Mouse (Mus musculus) R1 (cell line): ENCODE measurements around the gene Sept1.
A peak's percentile ranks its signal among the peaks of the same experiment; 100 is the strongest.

Experiments
- DNase-seq: peaks from one replicate; pipeline ENCODE4 v3.0.0-alpha.2; 2018; ENCODE audit warnings: low read depth, low spot score

Sept1 gene

GRCm38 (mm10) chr7:127232622-127233367, at the start of gene Sept1, which contains the start of gene Zfp553:
TSS of gene Sept1 (minus strand) at chr7:127233130.
TSS of gene Zfp553 (plus strand) at chr7:127233061.
- DNase-seq, result peak; percentile 95

- DNase-seq, result no peak
These were observed 49.3 kb upstream of the Sept1 start for GRCm38 (mm10) chr7:127282190-127282589.

- DNase-seq, result no peak
These were observed 48.2 kb upstream of the Sept1 start for GRCm38 (mm10) chr7:127281114-127281513.

- no peak for DNase-seq
These were observed 47.2 kb upstream of the Sept1 start for GRCm38 (mm10) chr7:127280092-127280491.

- DNase-seq, result peak; percentile 77
These were observed 45.4 kb upstream of the Sept1 start for GRCm38 (mm10) chr7:127278311-127278710.

DNA sequence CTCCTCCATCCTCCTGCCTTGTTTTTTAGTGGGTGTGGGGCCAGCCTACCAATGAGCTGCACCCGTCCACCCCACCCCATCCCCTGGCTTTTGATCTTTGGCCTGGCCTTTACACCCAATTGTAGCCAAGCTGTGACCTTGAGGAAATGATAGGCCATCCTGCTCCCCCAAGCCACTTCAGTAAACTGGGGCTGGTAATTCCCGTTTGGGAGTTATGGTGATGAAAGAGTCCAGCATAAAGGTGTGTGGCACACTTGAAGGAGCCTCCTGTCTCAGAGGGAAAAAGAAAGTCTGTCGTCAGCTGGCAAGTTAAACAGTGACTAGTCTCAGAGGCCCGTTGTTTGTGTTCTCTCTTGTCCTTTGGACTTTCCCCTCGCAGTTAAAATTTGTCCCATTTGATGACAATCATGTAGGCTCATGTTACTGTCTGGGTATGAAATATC, 43.6 kb upstream of the Sept1 start:
- no peak for DNase-seq

DNA sequence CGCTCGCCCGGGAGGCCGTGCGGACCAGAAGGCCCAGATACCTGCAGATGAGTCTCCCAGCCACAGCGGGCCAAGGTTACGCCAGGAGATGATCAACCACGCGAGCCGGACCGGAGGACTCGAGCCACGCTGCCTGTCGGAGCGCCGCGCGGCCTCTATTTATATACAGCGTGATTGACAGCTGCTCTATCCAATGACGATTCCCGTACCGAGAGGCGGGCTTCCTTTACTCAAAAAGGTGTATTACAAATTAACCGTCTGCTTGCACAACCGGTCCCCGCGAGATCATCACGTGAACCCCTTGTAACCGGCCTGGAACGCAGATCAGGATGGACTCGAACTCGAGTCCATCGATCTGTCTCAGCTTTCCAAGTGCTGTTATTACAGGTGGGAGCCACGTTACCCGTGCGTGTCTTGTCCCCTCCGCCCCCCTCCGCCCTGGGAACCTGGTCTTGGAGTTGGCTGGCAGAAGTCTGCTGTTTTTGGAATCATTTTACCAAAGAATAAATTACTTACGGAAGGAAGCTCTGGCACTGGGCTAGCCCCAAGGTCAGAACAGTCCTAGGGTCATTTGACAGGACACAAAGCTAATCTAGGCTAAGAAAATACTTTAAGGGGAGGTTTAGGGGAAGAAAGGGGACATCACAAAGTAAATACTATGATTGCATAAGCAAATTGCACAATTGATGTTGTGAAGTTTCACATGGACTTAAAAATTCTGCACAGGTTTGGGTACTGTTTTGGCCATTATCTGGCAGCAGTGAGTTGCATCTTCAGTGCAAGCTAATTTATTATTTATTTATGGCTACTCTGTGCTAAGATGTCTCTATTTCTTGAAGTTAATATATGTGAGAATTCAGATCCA, 41.2 kb upstream of the Sept1 start, which contains the start of gene Sephs2:
TSS of gene Sephs2 (minus strand) at position 131 of the 865 bp plus-strand sequence.
- peak; percentile 97 for DNase-seq

- peak; percentile 41 for DNase-seq
These were observed 40.4 kb upstream of the Sept1 start for GRCm38 (mm10) chr7:127273118-127273923.

- no peak for DNase-seq
These were observed 39.6 kb upstream of the Sept1 start for GRCm38 (mm10) chr7:127272566-127272965.

- no peak for DNase-seq
These were observed 38.2 kb upstream of the Sept1 start for GRCm38 (mm10) chr7:127271093-127271492.

GRCm38 (mm10) chr7:127270666-127271065, 37.7 kb upstream of the Sept1 start:
- no peak for DNase-seq

DNA sequence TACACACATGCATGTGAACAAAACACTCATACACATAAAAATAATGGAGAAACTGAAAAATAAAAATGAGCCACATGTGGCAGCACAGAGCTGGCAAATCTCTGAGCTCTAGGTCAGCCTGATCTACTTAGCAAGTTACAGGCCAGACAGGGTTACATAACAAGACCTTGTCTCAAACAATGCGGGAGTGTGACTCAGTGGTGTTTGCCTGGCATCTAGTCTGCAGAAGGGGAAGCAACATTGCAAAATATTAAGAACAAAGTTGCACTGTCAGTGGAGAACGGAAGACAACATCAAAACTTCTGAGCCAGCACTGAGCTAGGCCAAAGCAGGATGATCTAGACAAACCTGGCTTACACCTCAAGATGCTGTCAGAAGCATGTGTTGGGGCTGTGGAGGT, 37.3 kb upstream of the Sept1 start:
- no peak for DNase-seq

DNA sequence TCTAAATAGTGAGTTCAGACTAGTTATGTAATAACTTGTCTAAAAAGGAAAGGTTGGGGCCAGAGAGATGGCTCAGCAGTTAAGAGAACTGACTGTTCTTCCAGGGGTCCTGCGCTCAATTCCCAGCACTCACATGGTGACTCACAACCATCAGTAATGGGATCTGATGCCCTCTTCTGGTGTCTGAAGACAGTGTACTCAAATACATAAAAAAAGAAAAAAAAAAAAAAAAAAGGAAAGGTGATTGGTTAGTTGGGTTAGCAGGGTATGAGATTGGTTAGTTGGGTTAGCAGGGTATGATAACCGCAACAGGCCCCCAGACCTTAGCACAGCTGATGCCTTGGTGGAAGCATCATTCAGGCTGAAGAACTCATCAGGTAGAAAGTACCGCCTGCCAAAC, 30.6 kb upstream of the Sept1 start:
- DNase-seq, result no peak

DNA sequence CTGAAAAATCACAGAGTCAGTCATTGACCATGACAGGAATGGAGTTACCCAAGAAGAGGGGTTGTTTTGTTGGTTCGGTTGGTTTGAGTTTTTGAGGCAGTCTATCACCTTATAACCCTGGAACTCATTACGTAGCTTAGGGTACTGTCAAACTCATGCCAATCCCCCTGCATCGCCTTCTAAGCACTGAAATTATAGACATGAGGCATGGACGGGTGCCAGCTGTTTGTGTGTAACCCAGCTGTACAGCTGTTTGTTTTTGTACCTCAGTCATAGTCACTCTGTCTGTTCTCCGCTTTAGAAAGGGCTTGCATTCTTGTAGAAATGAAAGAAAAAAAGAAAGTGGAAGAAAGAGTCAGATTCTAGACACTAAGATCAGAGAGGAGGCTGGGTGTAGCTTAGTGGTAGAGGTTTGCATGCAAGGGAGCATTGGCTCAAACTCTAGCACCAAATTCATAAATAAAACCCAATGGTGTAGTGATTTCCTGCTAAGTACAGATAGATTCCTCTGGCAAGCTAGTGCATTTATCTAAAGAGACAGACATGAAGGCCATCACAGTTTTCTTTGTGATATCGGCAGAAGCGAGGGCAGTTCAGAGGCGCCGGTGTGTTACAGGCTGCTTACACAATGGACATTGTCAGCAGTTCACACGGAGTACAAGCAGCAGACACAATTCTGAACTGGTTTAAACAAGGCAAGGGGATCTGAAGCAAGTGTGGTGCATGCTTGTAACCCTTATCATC, 29.5 kb upstream of the Sept1 start:
- no peak for DNase-seq

- peak; percentile 100 for DNase-seq
These were observed 27.6 kb upstream of the Sept1 start, which contains the start of gene Dctpp1 for GRCm38 (mm10) chr7:127260309-127261111. TSS of gene Dctpp1 (minus strand) at chr7:127260709.

DNA sequence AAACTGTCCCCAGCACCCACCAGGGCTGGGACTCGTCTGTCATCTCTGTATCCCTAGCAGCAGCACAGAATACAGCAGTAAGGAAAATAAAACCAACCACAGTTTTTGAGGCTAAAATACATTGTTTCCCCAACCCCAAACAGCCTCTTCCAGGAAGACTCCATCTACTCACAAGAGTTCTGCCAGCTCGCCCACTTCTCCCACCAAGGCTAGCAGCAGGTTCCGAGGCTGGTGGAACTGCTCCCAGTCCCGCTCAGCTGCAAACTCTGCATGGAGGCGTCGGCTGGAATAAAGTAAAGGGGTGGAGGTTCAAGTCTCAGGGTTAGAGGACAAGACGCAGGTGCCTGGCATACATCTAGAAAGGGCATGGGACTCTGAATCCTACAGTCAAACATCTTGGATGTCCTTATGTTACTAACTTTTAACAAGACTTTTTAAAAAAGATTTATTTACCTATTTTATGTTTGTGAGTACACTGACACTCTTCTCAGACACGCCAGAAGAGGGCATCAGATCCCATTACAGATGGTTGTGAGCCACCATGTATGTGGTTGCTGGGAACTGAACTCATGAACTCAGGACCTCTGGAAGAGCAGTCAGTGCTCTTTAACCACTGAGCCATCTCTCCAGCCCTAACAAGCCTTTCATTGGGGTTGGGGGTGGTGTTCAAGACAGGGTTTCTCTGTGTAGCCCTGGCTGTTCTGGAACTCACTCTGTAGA, 26.4 kb upstream of the Sept1 start:
- DNase-seq, result no peak

DNA sequence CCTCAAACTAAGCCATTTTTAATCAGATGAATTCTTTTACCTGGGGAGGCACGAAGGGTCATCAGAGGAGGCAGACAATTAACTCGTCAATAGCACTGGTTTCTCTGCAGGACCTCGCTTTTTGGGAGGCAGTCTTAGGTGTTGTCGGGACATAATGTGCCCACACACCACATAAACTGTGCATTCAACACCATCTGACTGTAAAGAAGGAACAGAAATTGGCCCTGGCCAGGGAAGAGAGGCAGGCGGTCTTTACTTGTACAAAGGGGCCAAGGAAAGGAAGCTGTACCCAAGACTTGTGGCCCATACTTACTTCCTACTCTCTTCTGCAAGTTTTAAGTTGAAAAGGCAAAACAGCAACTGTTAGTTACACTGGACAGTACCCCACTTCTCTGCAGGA, 23.6 kb upstream of the Sept1 start:
- no peak for DNase-seq

DNA sequence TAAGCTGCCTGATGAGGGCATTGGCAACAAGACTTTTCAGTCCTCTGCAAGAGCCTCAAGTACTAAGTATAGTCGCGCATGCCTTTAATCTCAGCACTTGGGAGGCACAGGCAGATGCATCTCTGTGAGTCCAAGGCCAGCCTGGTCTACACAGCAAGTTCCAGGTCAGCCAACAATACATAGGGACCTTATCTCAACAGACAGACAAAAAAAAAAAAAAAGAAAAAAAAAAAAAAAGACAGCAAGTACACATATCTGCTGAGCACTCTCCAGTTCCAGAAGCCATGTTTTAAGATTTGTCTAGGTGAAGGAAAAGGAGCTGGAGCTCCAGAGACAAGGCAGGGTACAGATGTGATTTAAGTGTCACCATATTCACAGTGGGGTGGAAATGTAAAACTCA, 23.0 kb upstream of the Sept1 start:
- no peak for DNase-seq

DNA sequence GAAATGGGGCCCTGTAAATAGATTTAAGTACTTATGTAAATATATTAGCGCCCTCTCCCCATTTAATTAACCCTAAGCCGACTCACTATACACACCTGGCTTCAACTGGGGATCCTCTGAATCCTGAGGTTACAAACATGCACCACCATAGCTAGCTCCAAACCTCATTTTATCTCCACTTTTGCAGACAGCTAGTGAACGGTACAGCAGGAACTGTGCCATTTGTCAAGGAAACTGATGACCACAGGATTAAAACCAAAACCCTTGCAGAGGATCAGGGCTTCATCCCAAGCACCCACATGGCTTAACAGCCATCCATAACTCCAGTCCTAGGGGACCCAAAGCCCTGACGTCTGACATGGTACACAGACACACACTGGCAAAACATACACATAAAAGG, 22.1 kb upstream of the Sept1 start:
- no peak for DNase-seq
